Mouse (Mus musculus) CH12F3 (cell line): ENCODE results near the gene Cacfd1.

Source experiments
- in situ Hi-C: fragments of 300-500 bp; cut with MboI; formaldehyde crosslinking; loops from 2 replicates; pipeline ENCODE4 v1.14.3; 2020; ENCODE audit warnings: low sequenced_read_pairs

The Cacfd1 gene

DNA sequence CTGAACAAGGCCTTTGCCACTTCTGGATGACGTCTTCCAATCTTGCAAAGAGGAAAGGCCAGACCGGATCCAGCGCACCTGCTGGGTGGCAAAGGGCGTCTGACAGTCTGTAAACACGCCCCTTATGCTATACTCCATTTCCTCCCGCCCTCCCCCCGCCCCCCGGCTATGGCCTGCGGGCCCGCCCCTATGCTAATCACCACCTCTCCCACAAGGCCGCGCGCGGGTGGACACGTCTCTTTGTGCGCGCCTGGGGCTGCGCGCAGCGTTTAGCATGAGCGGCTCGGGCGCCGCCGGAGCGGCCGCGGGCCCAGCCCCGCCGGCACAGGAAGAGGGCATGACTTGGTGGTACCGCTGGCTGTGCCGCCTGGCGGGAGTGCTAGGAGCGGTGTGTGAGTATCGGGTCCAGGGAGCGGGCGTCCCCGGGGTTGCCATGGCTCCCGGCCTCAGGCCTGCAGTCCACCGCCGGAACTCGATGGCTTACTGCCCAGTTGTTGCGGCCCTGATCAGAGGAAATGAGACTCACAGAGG lies at the start of gene Cacfd1:
Gene Cacfd1 (plus strand): TSS at position 213 of the 531 bp plus-strand sequence.
- in situ Hi-C loops: no loop called here

GRCm38 (mm10) chr2:26960756-26961155 lies 49.0 kb upstream of the Cacfd1 start:
- in situ Hi-C loops: no loop called here

GRCm38 (mm10) chr2:26963923-26964723 lies 45.6 kb upstream of the Cacfd1 start, which contains the start of gene Rexo4:
TSS of gene Rexo4 (minus strand) at chr2:26964386.
- in situ Hi-C loops: no loop called here

- in situ Hi-C loops: no loop called here
Observed at GRCm38 (mm10) chr2:26964724-26965370, 44.9 kb upstream of the Cacfd1 start.

DNA sequence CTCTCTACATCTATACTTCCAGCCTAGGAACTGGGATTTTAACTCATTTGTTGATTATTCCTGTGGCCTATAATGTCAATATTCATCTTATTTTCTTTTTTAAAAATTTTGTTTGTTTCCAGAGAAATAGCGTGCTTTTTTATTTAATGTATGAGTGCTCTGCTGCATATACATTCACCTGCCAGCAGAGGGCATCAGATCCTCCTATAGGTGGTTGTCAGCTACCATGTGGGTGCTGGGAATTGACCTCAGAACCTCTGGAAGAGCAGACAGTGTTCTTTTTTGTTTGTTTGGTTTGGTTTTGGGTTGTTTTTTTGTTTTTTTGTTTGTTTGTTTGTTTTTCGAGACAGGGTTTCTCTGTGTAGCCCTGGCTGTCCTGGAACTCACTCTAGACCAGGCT lies 42.5 kb upstream of the Cacfd1 start:
- in situ Hi-C loops: no loop called here

DNA sequence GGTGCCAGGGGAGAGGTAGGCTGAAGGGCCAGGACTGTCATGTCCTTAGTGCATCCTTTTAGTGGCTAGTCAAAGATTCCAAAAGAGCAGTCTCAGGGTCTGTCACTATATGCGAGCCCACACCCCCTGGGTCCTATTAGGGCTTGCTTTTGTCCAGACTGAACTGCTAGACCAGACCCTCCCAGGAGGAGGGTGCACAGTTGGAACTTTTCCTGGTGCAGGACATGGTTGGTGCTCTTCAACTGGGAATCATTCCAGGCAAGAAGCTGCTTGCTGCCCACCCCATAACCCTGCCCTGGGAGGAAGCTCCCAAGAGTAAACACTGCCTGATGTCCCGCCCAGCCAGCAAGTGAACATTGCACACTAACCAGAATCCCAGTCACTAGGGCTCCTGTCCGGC lies 36.6 kb upstream of the Cacfd1 start, which contains the start of gene Adamts13:
Gene Adamts13 (plus strand): TSS at position 301 of the 400 bp plus-strand sequence.
- in situ Hi-C loops: no loop called here

GRCm38 (mm10) chr2:26973960-26974359 lies 35.8 kb upstream of the Cacfd1 start:
- in situ Hi-C loops: no loop called here

GRCm38 (mm10) chr2:26980361-26980760 lies 29.4 kb upstream of the Cacfd1 start:
- in situ Hi-C loops: no loop called here

GRCm38 (mm10) chr2:26984179-26984578 lies 25.5 kb upstream of the Cacfd1 start:
- in situ Hi-C loops: no loop called here

DNA sequence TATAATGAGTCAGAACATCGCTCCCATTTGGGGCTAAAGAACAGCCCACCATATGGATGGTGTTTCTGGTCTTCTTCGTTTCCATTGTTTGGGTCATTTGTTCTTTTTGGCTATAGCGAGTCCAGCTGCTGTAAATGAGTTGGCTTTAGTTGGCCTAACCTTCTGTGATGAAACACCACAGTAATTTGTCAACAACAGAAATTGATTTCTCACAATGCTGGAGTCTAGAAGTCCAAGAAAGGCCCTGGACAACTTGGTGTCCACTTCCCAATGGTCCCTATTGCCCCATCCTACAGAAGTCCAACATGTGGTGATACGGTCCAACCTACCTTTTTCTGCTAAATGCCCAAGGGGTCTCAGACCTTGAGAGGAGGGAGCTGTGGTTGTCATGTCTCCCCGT lies 25.1 kb upstream of the Cacfd1 start:
- in situ Hi-C loops: no loop called here

- in situ Hi-C loops: no loop called here
Observed at GRCm38 (mm10) chr2:26993936-26994335, 15.8 kb upstream of the Cacfd1 start.

DNA sequence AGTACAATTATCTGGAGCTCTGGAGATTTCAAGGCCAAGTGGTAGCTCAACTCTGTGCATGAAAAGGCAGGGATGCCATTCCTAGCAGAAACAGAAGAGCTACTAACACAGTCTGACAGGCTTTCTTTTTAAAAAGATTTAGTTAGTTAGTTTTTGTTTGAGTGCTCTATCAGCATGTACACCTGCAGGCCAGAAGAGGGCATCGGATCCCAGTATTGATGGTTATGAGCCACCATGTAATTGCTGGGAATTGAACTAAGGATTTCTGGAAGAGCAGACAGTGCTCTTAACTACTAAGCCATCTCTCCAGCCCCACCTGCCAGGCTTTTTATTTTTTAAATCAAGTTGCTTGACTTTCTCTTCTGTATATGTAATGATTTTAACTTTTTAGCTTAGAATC lies 12.2 kb upstream of the Cacfd1 start:
- in situ Hi-C loops: no loop called here

GRCm38 (mm10) chr2:26997993-26998392 lies 11.7 kb upstream of the Cacfd1 start:
- in situ Hi-C loops: no loop called here

DNA sequence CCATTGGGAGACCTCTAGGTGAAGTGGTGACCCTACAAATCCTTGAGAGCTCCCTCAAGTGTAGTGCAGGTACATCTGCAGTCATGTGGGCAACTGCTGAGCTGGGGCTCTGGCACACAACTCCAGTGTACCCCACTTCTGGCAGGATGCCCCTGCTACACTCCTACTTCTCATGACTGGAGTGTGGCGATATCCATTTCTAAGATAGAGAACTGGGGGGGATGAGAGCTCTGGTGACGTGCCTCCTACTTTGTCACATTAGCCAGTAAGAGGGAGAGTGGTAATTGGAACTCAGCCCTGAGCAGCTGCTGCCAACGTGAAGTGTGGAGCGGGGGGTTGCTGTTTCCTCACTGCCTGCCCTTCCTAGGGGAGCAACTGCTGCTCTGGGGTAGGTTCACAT lies 3.5 kb upstream of the Cacfd1 start:
- in situ Hi-C loops: no loop called here

- in situ Hi-C loops: no loop called here
Observed at GRCm38 (mm10) chr2:27007701-27008100, 2.0 kb upstream of the Cacfd1 start.

DNA sequence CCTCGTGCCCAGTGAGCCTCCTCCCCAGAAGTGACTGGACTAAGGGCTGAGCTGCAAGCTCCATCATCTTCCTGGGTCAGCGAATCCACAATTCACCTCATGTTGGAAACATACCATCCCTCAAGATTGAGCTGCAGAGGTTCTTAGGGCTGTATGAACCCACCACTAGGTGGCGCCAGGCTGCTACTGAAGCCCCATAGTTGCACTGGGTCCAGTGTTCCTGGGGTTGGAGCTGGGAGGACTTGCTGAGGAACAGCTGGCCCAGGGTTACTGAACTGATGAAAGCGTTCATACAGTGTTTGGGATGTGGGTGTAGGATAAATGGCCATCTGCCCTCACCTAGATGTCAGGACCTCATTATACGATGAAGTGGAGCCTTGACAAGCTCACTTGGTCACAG lies 8.1 kb downstream of the Cacfd1 start:
- in situ Hi-C loops: no loop called here

DNA sequence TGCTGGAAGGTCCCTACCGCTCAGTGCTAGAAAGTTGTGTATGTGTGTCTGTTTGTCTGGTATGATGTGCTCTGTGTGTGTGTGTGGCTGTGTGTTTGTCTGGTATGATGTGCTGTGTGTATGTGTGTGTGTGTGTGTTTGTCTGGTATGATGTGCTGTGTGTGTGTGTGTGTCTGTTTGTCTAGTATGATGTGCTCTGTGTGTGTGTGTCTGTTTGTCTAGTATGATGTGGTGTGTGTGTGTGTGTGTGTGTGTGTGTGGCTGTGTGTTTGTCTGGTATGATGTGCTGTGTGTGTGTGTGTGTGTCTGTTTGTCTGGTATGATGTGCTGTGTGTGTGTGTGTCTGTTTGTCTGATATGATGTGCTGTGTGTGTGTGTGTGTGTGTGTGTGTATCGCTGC lies 9.8 kb downstream of the Cacfd1 start:
- in situ Hi-C loops: no loop called here

GRCm38 (mm10) chr2:27021103-27021502 lies 11.4 kb downstream of the Cacfd1 start:
- in situ Hi-C loops: no loop called here

DNA sequence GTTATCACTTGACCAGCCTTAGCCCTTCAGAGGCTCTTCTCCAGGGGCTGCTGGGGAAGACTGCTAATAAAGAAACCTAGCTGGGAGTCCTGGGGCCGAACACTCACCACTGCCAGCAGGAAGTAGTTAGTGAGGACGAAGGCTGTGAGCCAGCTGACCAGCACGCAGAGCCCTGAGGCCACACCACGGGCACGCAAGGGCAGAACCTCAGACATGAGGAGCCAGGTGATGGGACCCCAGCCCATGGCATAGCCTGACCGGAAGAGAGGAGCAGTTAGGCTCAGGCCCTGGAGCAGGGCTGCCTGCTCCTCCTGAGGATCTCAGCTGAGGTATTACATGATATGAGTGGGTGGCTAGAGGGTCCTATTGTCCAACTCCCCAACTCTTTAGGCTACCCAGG lies 12.9 kb downstream of the Cacfd1 start:
- in situ Hi-C loops: no loop called here

GRCm38 (mm10) chr2:27024136-27024535 lies 14.4 kb downstream of the Cacfd1 start:
- in situ Hi-C loops: no loop called here

DNA sequence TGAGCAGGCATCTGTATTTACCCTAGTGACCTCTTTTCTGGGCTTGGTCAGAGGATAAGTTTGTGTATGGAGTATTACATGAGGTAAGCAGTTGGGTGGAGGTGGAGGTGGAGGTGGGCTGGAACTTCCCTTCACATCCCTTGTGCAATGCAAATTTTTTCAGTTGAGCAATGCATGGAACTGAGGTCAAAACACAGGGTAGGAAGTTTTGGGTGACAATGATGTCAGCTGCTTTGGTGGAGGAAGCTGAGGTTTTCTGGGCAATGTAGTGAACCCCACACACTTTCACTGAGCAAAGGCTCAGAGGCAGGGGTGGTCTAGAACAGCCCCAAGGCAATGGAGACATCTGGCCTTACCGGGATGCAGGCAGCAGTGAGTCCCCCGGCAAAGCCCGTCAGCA lies 15.8 kb downstream of the Cacfd1 start:
- in situ Hi-C loops: no loop called here

- in situ Hi-C loops: no loop called here
Observed at GRCm38 (mm10) chr2:27026332-27026731, 16.6 kb downstream of the Cacfd1 start.
